Mouse (Mus musculus) heart, postnatal 0 days (tissue): Measurements from ENCODE around the gene Slc30a5.

Experiments
- CTCF ChIP-seq: IDR thresholded peaks from 2 replicates; pipeline ENCODE4 v1.5.1; 2016; ENCODE audit warnings: antibody characterized with exemption, control low read depth, low read depth
- EP300 ChIP-seq: IDR thresholded peaks from 2 replicates; pipeline ENCODE4 v1.6.1; 2016; ENCODE audit warnings: antibody characterized with exemption, low read depth

DNA sequence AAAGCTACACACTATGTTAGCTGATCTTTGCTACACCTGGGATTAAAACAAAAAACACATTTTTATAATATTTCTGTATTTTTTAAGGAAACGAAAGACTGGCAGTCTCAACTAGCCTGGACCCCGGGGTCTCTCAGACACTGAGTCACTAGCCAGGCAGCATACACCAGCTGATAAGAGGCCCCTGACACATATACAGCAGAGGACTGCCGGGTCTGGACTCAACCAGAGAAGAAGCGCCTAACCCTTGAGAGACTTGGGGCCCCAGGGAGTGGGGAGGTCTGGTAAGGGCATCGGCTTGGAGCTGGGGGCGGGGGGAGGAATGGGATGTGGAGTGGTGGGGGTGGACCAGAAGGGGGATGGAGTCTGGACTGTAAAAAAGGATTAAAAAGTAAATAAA, 80.2 kb downstream of the Slc30a5 start:
- TF ChIP-seq EP300 (no peak), CTCF (no peak)
